Mouse (Mus musculus) thymus, postnatal 4 days (tissue): ENCODE results near the gene Cdcp2.

Experiments
- DNase-seq: peaks from one replicate; pipeline ENCODE4 v3.0.0; 2021

The Cdcp2 gene

DNA sequence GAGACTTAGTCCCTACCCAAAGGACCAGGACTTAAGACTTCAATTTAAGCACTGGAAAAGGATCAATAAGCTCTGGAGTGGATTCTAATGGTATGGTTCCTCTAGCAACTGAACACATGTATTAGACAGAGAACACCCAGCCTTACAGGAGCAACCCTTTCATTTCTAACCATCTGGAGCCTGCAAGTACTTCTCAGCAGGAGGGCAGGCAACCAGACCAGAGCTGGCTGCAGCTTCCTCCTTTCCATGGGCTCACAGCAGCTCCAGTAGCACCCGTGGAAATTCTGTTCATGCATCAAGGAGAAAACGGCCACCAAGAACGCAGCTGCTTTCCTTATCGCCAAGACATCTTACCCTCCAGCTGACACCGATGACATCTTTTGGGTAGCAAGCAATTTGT lies 39.0 kb downstream of the Cdcp2 start:
- no peak for DNase-seq

DNA sequence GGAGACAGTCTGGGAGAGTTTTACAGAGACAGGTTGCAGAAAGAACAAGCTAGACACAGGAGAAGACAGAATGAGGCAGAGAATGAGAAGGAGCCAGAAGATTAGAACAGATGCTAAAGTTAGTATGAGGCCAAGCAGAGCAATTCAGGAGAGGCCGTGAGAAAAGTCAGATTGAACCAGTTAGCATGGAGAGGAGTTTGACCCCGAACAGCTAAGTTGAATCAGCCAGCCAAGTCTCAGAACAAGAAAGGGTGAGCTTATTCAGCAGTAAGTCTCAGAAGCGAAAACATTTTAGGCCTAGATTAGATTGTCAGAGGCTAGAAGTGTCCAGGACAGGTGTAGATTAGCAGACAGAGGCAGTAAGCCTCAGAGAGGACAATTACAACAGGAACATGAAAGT lies 39.8 kb downstream of the Cdcp2 start:
- DNase-seq: no peak

DNA sequence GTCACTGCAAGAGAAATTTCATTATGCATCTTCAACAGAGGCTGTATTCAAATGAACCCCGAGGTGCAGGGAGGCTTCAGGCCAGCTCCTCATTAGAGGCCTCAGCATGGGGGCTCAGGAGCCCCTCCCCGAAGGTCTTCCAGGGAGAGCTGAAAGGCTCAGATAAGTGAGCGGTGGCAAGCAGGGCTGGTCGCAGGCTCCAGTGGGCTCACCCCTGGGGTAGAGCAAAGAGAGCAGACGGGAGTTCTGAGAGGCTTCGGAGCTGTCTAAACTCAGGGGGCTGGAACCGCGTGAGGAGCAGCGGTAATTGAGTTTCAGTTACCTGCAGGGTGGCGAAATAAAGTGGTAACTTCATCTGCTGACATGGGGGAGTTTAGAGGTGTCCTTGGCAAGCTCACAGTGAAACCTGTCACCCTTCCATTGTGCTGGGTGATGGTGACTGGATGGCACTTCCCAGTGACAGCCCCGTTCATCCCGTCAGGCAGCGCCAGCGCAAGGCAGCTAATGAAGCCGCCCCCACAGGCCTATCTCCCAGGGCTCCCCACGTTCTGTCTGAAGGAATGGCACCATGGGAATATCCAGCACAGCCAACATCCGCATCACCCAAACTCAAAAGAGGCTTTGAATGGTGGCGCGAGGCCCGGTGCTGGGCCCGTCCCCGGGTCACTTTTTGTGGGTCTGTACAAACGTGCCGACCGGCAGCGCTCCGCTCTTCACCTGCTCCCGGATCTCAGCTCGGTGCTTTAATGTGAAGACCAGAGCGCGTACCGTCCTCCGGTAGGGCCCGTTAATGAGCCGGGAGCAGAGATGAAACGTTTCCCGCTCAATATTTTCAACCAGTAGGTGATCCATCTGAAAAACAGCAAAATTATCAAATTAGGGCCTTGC lies 42.5 kb downstream of the Cdcp2 start:
- DNase-seq: no peak

DNA sequence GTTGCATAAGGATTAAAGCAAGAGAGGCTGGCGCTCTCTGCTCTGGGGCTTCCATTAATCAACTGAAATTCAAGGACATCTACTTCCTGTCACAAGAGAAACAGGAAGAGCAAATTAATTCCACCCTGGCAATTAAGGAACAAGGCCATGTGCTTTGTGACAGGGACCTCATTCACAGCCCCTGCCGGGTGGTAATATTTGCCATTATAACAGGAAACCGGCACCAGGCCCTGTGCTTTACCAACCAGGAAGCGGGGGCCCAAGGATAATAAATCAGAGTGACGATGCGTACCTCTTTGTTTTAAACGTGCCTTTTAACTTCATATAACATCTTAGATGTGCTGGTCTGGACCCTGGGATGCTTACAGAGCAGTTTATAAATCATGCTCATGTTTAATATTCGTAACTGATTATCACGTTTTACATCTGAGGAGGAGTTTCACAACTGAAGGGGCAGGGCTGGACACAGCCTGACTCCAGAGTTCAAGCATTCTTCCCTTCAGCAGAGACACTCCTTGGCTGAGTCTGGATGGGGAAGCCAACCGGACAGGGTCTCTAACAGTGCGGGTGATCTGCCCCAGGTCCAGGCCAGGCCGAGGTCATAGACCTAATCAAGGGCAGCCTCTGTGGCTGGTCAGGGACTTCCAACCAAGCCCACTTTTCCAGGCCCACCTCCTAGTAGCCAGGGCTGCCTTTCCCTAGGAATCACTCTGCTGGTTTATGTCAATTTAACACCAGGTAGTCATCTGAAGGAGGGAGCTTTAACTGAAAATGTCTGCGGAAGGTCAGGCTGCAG lies 43.3 kb downstream of the Cdcp2 start:
- no peak for DNase-seq

DNA sequence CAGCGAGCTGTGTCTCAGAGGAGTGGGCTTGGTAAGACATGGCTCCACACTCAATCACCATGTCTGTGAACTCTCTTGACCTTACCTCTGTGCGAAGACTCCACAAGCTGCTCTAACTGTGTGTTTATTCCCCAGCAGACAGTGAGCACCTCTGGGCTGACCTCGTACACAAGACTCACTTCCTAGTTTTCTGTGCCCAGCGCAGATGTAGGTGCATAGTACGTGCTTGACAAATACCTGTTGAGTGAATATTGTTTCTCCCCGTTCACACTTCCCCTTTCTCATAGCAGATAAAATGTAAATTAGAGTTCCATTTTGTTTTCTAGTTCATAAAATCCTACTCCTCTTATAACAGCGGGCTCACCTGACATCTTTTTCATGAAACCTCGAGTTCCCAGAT lies 46.8 kb downstream of the Cdcp2 start:
- no peak for DNase-seq

DNA sequence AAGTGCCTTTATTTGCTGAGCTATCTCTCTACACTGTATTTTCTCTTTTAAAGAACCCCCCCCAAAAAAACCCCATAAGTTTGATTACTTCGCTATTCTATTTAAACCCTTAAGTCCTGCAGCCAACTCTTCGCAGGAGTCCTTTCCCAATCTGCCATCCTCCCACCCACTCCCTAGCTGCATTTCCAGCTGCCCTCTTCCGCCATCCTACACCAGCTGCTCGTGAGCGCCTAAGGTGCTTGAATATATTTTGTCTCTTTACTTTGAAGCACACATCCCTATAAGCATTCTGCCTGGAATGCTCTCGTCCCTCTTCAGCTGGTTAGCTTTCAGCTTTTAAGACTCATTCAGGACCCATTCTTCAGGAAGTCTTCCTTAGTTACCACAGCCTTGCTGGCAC lies 54.3 kb downstream of the Cdcp2 start:
- DNase-seq: no peak

DNA sequence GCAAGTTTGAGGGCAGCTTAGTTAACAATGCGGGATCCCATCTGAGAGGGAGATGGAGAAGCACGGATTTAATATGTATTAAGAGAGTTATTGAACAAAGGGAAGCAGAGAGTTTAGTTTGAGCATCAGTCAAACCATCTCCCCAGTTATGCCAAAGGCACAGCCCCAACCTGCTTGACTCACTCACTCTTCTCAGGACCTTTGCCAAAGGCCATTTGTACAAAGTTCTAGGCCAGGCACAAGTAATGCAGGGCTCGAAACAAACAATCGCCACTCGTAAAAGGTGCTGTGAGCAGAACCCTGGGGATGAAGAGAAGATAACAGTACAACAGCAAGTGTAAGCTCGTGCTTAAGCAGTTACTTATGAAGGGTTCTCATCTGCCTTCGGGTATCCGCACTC lies 55.9 kb downstream of the Cdcp2 start:
- DNase-seq: no peak

DNA sequence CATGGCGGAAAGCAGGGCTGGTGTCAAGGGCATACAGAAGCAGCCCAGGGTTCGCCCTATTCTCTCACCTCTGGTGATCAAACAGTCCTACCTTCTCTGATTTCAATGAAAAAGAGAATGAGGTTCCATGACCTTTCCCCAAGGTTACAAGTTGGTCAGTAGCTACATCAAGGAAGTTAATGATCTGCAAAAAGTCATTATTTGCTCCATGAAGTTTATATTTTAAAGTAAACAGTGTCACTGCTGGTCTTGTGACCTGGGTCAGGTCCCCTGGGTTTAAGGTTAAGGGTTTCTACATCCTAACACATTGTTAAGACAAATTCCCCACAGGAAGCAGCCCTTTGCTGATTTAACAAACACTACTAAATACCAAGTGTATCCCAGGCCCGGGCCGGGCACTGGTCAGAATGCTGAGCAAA lies 60.3 kb downstream of the Cdcp2 start:
- no peak for DNase-seq

DNA sequence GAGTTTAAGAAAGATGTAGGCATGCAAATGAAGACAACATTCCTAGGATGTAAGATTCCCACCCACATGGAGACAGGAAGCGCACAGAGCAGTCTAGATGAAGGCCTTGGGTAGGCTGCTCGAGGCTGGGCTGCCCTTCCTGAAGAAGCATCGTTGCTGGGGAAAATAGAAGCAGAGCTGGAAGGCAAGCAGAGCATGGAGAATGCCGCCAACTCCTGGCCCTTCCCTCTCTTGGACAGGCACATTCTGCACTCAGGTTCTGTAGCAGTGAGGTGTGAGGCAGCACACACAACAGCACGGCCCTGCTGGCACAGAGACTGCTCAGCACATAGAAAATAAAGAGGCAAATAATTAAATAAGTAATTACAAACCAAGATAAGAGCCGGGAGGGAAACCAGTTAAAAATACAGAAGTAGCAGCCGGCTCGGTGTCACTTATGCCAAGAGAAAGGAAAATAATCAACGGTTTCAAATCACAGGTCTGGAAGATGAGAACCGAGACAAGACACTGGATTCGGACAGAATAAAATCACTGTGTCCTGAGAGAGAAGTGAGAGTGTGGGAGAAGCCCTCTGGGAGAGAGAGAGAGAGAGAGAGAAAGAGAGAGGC lies 62.6 kb downstream of the Cdcp2 start:
- no peak for DNase-seq

DNA sequence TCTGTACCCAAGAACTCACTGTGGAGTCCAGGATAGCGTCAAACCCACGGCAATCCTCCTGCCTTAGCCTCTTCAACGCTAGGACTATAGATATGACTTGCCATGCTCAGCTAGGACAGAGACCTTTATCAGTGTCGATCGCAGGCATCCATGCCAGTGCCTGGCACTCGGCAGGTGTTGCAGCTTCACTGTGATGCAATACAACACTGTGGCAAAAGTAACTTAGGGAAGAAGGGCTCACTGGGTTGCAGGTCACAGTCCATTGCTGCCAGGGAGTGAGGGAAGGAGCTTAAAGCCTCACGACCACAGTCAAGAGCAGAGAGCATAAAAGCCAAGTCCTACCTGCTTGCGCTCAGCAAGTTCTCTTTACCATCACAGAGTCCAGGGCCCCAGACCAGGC lies 63.5 kb downstream of the Cdcp2 start:
- no peak for DNase-seq
